Mouse (Mus musculus): ENCODE results near the gene Sult3a2.
"Not testable (repeated sequence)": the region's sequence is repeated elsewhere in the genome, so short reads cannot be mapped to it uniquely, and the experiment has no call there.

GRCm38 (mm10) chr10:33797221-33797949 is 10.9 kb upstream of the Sult3a2 start:
- TF ChIP-seq CTCF, EP300 (IDR thresholded peaks at IDR 0.05; ENCODE audit: low read depth): not testable (repeated sequence)
